Mouse (Mus musculus) hindbrain, embryonic 15.5 days (tissue): ENCODE data around the gene Rnaseh2b. TPM values are rescaled to one million over a fixed set of nuclear protein-coding genes. Genes with fewer than 3 reads are reported as not detected.

Experiments
- ATAC-seq: fragments of 200-750 bp; cut with Nextera tagmentation; 2 replicates; pipeline ENCODE4 v1.8.0; 2017; ENCODE audit warnings: low read depth, moderate number of reproducible peaks, moderate TSS enrichment; ENCODE audit not compliant: low FRiP score
- H3K27ac ChIP-seq: fragments of 300-500 bp; sonication (generic); replicated peaks from 2 replicates; pipeline ENCODE4 v1.5.1; 2015; ENCODE audit warnings: mild to moderate bottlenecking, inconsistent platforms
- H3K27me3 ChIP-seq: fragments of 300-500 bp; sonication (generic); 2 replicates; pipeline ENCODE4 v1.6.1; 2015; ENCODE audit warnings: control low read depth, inconsistent platforms
- H3K36me3 ChIP-seq: fragments of 300-500 bp; sonication (generic); 2 replicates; pipeline ENCODE4 v1.6.1; 2015; ENCODE audit warnings: control low read depth, inconsistent platforms
- H3K4me1 ChIP-seq: fragments of 300-500 bp; sonication (generic); replicated peaks from 2 replicates; pipeline ENCODE4 v1.6.1; 2015; ENCODE audit warnings: control low read depth, inconsistent platforms
- H3K4me2 ChIP-seq: fragments of 300-500 bp; sonication (generic); 2 replicates; pipeline ENCODE4 v1.6.1; 2015; ENCODE audit warnings: moderate library complexity, mild to moderate bottlenecking, inconsistent platforms
- H3K4me3 ChIP-seq: fragments of 300-500 bp; sonication (generic); 2 replicates; pipeline ENCODE4 v1.5.1; 2015; ENCODE audit warnings: mild to moderate bottlenecking, inconsistent platforms
- H3K9ac ChIP-seq: fragments of 300-500 bp; sonication (generic); 2 replicates; pipeline ENCODE4 v1.6.1; 2015; ENCODE audit warnings: inconsistent platforms
- H3K9me3 ChIP-seq: fragments of 300-500 bp; sonication (generic); 2 replicates; pipeline ENCODE4 v1.6.1; 2016; ENCODE audit warnings: control low read depth, inconsistent platforms
- WGBS: fragments of 180-500 bp; shearing (Covaris S2); methylation state at CpG from one replicate; pipeline ENCODE4 v1.1.7; 2015; 5-methylcytosine and 5-hydroxymethylcytosine counted together
- polyA plus RNA-seq: library from polyadenylated mRNA; unstranded; fragments of >200 nt; fragmentation: Nextera tagmentation; extraction: Ambion mirVana; gene quantifications from 2 replicates; pipeline ENCODE4 v1.2.1, GENCODE M21; 2015

Rnaseh2b gene
- polyA plus RNA-seq, 1 experiment from 2014 or later = 32.7 TPM

DNA sequence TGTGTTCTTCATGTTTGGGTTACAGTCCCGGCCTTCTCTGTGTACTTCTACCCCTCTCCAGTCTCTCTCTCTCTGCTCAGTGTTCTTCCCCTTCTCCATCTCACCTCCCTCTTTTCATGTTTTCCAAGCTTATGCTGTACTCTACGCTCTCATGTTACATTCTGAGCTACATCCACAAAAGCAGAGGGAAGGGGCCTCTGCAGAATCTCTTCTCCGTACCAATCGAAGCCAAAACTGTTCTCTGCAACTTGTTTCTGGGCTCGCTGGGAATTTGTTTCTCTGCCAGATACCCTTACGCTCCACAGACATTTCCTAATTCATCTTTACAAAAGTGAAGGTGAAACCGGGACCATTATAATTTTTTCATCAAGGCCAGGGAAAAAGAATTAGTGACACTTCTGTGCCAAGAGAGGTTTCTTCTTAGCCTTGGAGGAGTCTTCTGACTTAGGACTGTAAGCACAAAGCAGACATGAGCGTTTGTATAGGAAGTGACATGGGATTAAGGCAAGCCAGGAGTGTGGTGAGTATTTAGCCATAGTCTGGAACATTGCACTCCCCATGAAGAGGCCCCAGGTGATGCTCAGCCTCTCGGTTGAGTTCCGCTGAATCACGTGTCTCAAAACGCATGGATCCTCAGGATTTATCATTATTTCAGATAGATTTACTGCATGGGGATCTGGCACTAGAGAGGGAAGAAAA lies 21.5 kb upstream of the Rnaseh2b start:
- Histone ChIP-seq H3K27ac (no peak overlapping the region), H3K9me3 (no peaks in the 10 kb centered on the region), H3K4me2 (no peak overlapping the region), H3K4me1 (no peaks in the 10 kb centered on the region), H3K4me3 (no peak overlapping the region), H3K36me3 (no peaks in the 10 kb centered on the region), H3K9ac (no peak overlapping the region), H3K27me3 (no peaks in the 10 kb centered on the region)
- ATAC-seq = no peak
- 90% methylated on average over 12 of the region's 12 CpGs for WGBS

DNA sequence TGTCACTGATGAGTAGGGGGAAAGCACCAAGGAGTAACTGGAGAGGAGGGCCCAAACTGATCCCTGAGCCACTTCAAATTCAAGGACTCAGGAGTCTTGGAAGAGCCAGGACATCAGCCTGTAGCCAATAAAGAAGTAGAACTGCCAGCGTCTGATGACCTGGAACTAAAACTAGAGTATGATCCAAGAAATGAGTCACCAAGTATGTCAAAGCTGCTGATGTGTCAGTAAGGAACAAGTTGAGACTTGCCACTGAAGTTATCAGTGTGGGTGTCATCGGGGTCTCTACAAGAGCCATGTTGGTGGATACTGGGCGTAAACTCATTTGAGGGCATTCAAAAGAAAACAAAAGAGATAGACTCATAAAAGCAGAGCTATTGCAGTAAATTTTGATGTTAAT lies 18.8 kb upstream of the Rnaseh2b start:
- Histone ChIP-seq H3K9me3 (no peaks in the 10 kb centered on the region), H3K27ac (no peak overlapping the region), H3K36me3 (no peaks in the 10 kb centered on the region), H3K9ac (no peak overlapping the region), H3K27me3 (no peaks in the 10 kb centered on the region), H3K4me2 (no peak overlapping the region), H3K4me3 (no peak overlapping the region), H3K4me1 (no peaks in the 10 kb centered on the region)
- 95% methylated on average over 3 of the region's 3 CpGs for WGBS
- no peak for ATAC-seq

DNA sequence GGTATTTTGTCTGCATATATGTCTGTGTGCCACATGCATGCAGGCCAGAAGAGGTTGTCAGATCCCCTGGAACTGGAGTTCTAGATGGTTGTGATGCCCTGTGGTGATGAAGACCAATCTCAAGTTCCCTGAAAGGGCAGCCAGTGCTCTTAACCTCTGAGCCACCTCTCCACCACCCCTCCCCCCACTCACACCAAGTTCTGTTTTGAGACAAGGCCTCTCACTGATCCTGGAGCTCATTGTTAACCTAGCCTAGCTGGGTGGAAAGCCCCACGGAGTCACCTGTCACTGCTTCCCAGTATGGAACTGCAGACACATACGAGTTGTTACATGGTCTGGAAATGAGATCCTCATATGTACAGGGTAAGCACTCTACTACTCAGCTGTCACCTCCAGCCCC lies 9.4 kb upstream of the Rnaseh2b start:
- Histone ChIP-seq H3K4me3 (no peak overlapping the region), H3K27ac (no peak overlapping the region), H3K9ac (no peak overlapping the region), H3K4me1 (no peaks in the 10 kb centered on the region), H3K9me3 (no peaks in the 10 kb centered on the region), H3K27me3 (no peaks in the 10 kb centered on the region), H3K36me3 (no peaks in the 10 kb centered on the region), H3K4me2 (no peak overlapping the region)
- no peak for ATAC-seq
- WGBS = 76% methylated on average over 2 of the region's 2 CpGs

DNA sequence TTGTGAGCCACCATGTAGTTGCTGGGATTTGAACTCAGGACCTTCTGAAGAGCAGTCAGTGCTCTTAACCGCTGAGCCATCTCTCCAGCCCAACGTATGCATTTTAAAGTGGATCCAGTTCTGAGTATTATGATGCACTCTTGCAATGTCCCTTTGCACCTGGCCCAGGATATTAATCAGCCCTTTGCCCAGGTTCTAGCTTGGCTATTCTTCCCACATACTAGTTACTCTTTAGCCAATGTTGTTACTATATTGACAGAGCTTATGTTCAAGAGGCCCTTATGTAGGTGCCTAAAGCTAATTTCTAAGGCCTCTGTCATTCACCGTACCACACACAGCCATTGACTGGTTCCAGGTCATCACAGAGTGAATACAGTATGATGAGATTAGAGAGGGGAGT lies 3.7 kb upstream of the Rnaseh2b start:
- no peak overlapping the region for H3K4me2 ChIP-seq
- H3K27ac ChIP-seq = no peak overlapping the region
- H3K9ac ChIP-seq = no peak overlapping the region
- peaks cover 19% of the 10 kb centered on the region for H3K4me1 ChIP-seq
- no peaks in the 10 kb centered on the region for H3K36me3 ChIP-seq
- H3K4me3 ChIP-seq = no peak overlapping the region
- WGBS = 95% methylated on average over 3 of the region's 3 CpGs
- no peaks in the 10 kb centered on the region for H3K9me3 ChIP-seq
- no peak for ATAC-seq
- no peaks in the 10 kb centered on the region for H3K27me3 ChIP-seq

DNA sequence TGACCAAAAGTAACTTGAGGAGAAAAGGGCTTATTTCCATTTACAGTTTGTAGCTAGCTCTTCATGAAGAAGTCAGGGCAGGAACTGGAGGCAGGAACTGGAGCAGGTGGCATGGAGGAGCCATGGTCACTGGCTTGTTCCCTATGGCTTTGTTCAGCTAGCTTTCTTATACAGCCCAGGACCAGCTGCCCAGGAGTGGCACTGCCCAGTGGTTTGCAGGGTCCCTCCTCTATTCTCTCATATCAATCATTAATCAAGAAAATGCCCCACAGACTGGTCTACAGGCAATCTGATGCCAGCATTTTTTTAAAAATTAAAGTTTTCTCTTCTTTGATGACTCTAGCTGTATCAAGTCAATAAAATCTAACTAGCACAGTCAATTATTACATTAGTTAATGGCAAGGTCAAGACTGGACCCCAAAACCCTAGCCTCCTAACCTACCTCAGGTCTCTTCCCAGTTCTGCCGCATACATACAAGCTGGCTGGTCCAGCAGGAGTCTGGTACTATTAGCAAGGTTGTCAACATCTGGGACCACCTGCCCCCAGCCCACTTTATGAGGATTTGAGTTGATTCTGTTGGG lies 892 bp upstream of the Rnaseh2b start:
- H3K4me2 ChIP-seq = peak overlapping the region; percentile 99
- H3K9me3 ChIP-seq = no peaks in the 10 kb centered on the region
- WGBS = 95% methylated on average over 1 of the region's 1 CpGs
- H3K27ac ChIP-seq = no peak overlapping the region
- peaks cover 19% of the 10 kb centered on the region for H3K4me1 ChIP-seq
- no peak for ATAC-seq
- H3K27me3 ChIP-seq = no peaks in the 10 kb centered on the region
- H3K4me3 ChIP-seq = 0 out of 2 replicates have a peak overlapping the region, but pooled peaks have one; percentile 61
- H3K36me3 ChIP-seq = no peaks in the 10 kb centered on the region
- H3K9ac ChIP-seq = no peak overlapping the region

DNA sequence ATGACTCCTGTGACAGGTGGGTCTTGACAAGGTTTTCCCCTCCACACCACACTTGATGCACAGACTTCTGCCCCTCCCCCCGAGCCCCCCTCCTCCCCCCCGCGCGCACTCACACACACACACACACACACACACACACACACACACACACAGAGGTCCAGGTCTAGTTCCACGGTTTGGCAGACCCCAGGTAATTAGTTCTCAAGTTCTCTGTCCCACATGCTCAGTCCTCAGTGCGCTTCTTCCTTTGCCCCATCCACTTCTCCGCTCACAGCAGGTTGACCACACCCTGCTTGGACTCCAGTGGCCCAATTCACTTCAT lies 262 bp upstream of the Rnaseh2b start:
- no peak for ATAC-seq

DNA sequence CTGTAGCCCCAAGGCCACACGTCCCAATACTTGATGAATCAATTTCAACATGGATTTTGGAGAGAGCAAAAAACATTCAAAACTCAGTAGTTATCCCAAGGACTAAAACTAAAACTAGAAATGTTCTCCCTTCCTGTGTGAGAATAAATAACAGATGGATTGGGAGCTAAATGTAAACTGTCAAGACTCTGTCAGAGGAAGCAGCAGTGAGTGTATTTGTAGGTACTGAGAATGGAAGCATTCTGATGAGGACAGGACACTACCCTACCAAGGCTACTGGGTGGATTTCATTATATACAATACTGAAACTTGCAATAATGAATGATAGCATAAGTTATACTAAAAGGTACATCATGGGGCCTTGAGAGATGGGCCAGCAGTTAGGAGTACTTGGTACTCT lies 6.4 kb downstream of the Rnaseh2b start:
- no peak overlapping the region for H3K9ac ChIP-seq
- no peak for ATAC-seq
- H3K4me2 ChIP-seq = no peak overlapping the region
- no peaks in the 10 kb centered on the region for H3K27me3 ChIP-seq
- no peaks in the 10 kb centered on the region for H3K36me3 ChIP-seq
- no peak overlapping the region for H3K4me3 ChIP-seq
- WGBS = 93% methylated on average over 1 of the region's 1 CpGs
- H3K9me3 ChIP-seq = no peaks in the 10 kb centered on the region
- no peak overlapping the region for H3K27ac ChIP-seq
- no peaks in the 10 kb centered on the region for H3K4me1 ChIP-seq

More for the DNA sequence above, 262 bp upstream of the Rnaseh2b start:
- Histone ChIP-seq H3K36me3 (no peaks in the 10 kb centered on the region), H3K27ac (no peak overlapping the region), H3K4me3 (peak overlapping the region; percentile 61), H3K4me1 (peaks cover 19% of the 10 kb centered on the region), H3K9me3 (no peaks in the 10 kb centered on the region), H3K9ac (peak overlapping the region; percentile 74), H3K27me3 (no peaks in the 10 kb centered on the region), H3K4me2 (peak overlapping the region; percentile 99)
- WGBS = 35% methylated on average over 6 of the region's 7 CpGs

DNA sequence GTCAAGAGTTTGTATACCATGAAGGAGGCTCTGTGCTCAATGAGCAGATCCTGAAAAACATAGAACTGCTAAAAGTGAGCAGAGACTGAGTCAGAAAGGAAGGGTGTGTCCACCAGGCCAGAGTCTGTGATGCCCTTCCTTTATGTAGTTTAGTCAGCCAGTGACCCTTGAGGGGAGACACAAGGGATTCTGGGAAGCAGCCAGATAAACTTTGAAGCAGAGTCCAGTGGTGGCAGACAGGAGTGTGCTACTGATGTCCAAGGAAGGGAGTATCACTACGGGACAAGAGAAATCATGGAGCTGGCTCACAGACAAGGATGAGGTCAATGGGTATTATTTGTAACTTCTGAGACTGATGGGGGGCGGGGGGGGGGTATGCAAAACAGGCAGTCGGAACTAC lies 7.6 kb downstream of the Rnaseh2b start:
- Histone ChIP-seq H3K27ac (no peak overlapping the region), H3K4me3 (no peak overlapping the region), H3K9ac (no peak overlapping the region), H3K4me1 (no peaks in the 10 kb centered on the region), H3K27me3 (no peaks in the 10 kb centered on the region), H3K9me3 (no peaks in the 10 kb centered on the region), H3K36me3 (no peaks in the 10 kb centered on the region), H3K4me2 (no peak overlapping the region)
- no peak for ATAC-seq
- WGBS = 76% methylated on average over 3 of the region's 3 CpGs

DNA sequence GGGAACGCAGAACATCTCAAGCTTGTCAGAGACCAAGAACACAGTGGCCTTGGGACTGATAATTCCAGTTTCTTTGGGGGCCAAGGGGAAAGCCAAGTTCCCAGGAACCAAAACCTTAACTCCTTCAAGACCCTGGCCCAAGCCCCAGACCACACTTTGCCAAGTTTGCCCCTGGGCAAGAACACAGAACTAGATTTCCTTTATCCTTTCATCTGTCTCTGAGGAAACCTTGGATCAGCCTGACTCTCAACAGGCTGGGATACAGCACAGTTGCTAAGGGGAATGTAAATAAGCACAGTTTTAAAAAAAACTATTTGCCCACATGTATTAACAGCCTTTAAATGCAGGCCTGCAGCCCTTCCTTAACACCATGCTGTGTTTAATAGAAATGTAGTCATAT lies 15.2 kb downstream of the Rnaseh2b start:
- peaks cover 5% of the 10 kb centered on the region; the same call in 1 of the 2 replicates for H3K4me1 ChIP-seq
- no peak overlapping the region for H3K27ac ChIP-seq
- no peak overlapping the region for H3K4me3 ChIP-seq
- 78% methylated on average over 1 of the region's 1 CpGs for WGBS
- no peak overlapping the region for H3K9ac ChIP-seq
- no peak for ATAC-seq
- H3K36me3 ChIP-seq = no peaks in the 10 kb centered on the region
- no peak overlapping the region for H3K4me2 ChIP-seq
- H3K27me3 ChIP-seq = no peaks in the 10 kb centered on the region
- no peaks in the 10 kb centered on the region for H3K9me3 ChIP-seq

DNA sequence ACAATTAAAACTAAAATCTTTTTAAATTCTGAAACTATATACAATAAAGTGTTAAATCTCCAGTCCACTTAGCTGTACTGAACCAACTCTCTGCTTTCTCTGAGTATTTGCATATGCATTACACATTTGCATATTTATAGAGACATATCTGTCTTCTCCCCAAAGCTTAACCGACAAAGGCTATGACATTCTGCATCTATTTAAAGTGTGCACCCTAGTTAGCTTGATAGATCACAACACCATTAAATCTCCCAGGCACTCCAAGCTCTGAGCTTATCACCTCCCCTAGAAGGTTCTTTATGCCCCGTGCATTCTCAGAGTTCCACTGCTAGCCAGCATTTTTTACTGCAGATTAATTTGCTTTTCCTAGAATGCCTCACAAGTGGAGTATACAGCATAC lies 16.6 kb downstream of the Rnaseh2b start:
- Histone ChIP-seq H3K9me3 (no peaks in the 10 kb centered on the region), H3K4me2 (no peak overlapping the region), H3K9ac (no peak overlapping the region), H3K4me1 (peaks cover 5% of the 10 kb centered on the region; the same call in 1 of the 2 replicates), H3K4me3 (no peak overlapping the region), H3K27ac (no peak overlapping the region), H3K36me3 (no peaks in the 10 kb centered on the region), H3K27me3 (no peaks in the 10 kb centered on the region)
- ATAC-seq = no peak
- WGBS = 27% methylated on average over 2 of the region's 2 CpGs

DNA sequence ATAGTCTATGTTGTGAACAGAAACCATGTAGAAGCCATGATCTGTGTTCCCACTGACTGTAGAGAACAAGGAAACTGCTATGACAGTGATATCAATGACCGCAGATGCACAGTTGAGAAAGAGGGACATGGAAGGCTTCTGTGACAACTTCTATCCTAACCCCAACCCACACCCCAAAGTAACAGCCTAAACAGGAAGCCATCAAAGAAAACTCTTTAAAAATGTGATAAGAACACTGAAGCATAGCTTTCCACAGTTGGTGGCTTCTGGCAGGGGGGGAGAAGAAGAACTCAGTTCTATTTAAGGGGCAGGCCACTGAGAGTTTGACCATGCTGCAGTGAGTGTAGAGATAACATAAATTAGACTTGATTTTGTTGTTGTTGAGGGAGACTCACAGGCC lies 19.3 kb downstream of the Rnaseh2b start:
- H3K4me3 ChIP-seq = no peak overlapping the region
- no peak overlapping the region for H3K4me2 ChIP-seq
- H3K27me3 ChIP-seq = no peaks in the 10 kb centered on the region
- no peaks in the 10 kb centered on the region for H3K36me3 ChIP-seq
- no peak overlapping the region for H3K9ac ChIP-seq
- peaks cover 5% of the 10 kb centered on the region; the same call in 1 of the 2 replicates for H3K4me1 ChIP-seq
- ATAC-seq = no peak
- no peaks in the 10 kb centered on the region for H3K9me3 ChIP-seq
- no peak overlapping the region for H3K27ac ChIP-seq
- WGBS = 97% methylated on average over 1 of the region's 1 CpGs

DNA sequence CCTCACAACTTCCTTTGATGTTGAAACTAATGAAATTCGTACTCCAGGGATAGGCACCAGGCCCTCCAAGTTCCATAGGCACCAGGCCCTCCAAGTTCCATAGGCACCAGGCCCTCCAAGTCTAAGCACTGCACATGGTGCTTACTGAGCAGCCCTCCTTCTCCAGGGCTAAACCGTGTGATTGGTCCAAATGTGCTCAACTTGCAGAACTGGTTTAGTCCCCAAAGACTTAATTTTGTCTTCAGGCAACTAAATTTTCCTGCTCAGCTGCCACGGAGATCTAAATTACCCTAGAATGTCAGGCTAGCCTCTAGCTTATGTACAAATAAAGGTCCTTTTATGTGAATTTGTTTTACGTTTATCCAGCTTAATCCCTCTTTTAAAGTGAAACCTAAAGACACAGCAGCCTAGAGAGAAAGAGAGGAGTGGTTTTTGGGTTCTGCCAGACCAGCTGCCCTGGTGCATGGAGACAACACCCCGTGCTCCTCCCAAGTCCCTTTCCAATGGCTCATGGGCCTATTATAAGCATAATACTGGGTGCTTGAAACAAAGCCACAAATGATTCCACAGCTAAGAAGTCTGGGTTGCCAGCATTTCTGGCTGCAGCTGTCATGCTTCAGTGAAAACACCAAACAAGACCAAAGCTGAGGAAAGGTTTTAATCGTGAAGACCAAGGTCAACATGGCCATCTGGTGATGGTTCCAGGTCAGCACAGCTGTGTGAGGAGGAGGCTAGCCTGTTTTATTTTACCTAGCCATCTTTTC lies 30.4 kb downstream of the Rnaseh2b start:
- ATAC-seq = no peak
- Histone ChIP-seq H3K27ac (no peak overlapping the region), H3K27me3 (no peaks in the 10 kb centered on the region), H3K9ac (no peak overlapping the region), H3K9me3 (no peaks in the 10 kb centered on the region), H3K4me1 (no peaks in the 10 kb centered on the region), H3K4me2 (no peak overlapping the region), H3K36me3 (no peaks in the 10 kb centered on the region), H3K4me3 (no peak overlapping the region)
- 52% methylated on average over 6 of the region's 6 CpGs for WGBS
